Mouse (Mus musculus) B cell, adult 2 months (primary cell): ENCODE data around the gene Nxf3.
"Not testable (repeated sequence)": the region's sequence is repeated elsewhere in the genome, so short reads cannot be mapped to it uniquely, and the experiment has no call there.

Source experiments
- DNase-seq, 2 experiments: peaks; one replicate each; pipeline ENCODE4 v3.0.0; 2022

The Nxf3 gene

DNA sequence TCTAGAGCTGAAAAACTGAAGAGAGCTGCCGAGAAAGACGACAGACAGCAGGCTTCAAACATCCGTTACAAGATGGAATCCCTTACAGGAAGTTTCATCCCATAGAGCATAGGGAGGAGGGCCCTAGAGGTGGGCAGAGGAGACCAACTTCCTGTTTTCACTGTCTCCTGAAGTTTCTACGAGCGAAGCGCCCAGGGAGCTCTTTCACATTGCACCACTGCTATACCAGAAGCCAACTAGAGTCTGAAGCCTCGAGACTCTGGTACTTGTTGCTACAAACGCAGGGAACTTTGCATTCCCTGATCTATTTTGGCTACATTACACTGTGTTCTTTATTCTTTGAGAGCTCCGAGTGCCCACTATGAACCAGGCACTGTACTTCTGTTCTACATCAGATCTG, at the start of gene Nxf3:
Nxf3 (minus strand) TSS at position 101 of the 400 bp plus-strand sequence.
- no peak for DNase-seq

DNA sequence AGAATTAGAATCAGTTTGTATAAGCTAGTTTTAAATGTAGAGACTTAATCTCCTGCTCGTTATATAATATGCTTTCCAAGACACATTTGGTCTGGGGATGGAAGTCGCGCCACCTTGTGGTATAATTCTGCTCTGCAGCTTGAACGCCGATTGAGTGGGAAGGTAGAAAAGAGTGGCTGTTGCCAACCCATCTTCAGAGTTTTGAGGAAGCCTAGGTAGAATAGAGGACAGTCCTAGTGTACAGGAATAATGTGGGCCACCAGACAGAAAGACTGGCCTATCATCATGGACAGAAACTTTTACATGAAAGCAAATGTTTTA, 42.6 kb upstream of the Nxf3 start:
- DNase-seq: peak; percentile 40 to 42

DNA sequence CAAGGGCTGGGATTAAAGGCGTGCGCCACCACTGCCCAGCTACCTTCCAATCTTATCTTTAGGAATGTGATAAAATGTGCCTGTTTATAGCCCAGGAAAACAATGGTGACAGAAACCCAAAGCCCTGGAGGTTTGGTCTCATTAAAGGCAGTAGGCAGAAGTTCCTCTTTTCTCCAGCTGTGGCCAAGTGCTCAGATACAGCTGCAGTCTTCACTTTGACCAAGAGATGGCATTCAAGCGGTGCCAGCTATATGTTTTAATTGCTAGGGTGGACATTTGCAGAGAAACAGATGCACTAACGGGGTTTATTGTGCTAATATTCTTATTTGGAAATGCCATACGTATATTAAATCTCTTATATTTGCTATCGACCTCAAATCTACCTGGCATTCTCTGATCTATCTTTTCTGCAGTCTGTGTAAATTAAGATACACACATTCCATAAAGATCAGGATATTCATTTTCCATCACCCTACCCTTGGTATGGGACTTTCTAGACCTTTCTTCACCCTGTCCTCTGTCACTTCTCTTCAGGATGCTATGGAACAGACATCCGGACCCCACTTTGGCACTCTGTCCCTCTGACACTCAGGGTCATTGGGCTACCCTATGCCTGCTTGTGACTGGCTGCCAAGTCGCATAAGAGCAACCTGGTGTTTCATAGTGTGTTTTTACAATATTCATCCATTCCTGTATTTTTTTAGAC, 42.1 kb upstream of the Nxf3 start:
- DNase-seq: peak; percentile 6 to 22

DNA sequence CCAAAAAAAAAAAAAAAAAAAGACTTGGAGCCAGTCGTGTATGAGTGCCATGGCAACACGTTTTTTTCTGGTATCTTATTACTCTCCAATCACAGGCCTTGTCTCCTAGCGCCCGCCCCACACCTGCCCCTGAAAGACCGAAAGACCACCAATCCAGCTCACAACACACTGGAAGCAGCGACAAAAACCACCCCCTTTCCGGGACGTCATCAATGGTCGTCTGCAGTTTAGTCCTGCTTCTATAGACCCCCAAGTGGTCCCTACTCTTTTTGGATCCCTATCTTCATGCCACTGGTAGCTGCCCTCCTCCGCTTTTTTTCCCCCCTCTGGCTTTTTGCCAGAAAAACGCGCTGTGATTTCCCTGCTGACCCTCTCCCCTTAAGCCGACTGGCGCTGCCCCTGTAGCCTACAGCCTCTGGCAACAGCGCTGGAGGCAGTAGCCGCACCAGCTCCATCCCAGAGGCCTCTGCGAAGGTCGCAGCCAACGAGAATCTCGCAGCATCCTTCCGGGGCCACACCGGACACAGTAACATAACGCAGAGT, 30.4 kb upstream of the Nxf3 start:
- no peak for DNase-seq

DNA sequence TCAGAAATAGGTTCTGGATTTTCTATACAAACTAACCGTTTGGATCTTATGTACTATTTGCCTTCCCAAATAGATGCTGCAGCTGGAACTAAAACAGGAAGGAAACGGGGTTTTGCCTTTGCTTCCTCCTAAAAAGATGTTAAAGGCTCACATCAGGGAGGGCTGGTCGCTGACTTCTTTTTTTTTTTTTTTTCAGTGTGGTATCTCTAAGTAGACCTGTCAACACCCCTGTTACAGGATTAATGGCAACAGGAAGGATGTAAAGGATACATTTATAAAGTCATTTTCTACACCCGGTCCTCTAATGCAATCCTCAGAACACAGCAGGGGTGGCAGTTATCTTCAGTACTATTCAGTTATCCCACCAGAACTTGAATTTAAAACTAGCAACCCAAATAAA, 30.0 kb upstream of the Nxf3 start:
- DNase-seq: no peak

DNA sequence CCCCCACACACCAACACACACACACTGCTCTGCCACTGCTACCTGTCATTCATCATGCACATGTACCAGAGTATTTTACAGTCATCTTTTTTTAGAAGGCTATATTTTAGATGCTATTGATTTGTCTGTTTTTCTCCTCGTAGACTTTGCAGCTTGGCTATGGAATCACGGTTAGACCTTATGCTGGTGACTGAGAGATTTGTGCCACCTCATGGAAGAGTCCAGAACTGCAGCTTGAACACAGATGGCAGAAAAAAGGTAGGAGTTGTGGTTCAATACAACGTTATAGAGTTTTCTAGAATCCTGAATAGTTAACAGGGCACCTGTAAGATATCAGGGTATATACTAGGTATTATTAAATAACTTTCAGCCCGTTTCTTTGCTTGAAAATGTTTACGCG, 22.9 kb upstream of the Nxf3 start:
- no peak for DNase-seq

DNA sequence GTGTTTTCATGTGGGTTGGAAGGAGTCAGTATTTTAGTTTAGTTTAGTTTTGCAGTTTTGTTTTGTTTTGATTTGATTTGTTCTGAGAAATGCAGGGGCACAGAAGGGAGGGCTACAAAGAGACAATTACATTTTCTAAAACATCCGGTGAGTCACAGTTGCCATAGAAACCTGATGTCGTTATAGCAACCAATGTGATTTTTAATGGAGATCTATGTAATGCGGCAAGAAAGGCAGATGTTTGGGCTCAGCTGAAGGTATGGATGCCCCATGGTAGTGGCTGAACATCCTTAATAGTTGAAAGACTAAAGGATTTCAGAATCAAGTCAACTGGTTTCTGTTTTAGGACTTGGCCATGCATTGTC, 19.7 kb upstream of the Nxf3 start:
- DNase-seq: no peak

DNA sequence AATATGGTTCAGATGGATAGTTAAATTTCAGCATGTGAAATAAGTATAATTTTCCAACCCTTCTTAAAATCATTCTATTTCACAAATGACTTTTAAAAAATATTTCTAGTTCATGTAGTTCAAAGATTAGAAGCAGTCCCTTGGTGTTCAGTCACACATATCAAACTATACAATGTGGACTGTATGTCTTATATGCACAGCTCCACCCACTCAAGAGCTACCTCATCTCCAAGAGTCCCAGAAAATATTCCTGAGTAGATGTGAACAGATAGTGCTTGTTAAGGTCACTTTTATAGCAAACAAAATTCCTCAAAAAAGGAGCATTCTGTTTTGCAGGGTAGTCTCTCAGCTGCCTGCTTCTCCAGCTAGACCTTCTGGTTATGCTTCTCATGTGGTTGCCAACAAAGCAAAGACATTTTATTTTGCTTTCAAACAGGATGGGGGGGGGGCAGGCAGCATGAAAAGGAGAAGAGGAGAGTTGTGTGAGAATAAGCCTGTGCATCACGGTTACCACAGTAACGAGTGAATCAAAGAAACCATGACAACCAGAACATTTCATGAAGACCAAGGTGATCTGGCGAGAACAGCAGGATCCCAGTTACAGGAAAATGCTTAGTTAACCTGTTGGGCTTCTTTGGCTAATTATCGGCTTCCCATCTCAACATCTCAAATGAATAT, 19.1 kb upstream of the Nxf3 start:
- no peak for DNase-seq

DNA sequence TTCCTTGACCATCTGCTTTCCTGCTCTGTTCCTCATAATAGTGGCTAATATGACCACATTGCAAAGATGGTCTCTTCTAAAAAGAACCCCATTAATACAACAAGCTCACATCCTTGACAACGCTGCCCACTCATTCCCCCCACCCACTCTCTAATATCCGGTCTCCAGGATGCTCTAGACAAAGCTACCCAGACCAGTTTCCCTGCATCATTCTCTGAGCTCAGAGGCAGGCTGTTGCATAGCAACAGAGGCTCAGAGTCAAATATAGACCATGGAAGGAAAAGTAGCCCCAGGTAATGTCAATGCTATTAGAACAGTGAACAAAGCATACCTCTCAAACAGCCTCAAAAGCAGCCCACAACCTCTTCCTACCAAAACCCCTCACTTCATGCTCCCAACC, 9.4 kb upstream of the Nxf3 start:
- DNase-seq: no peak

DNA sequence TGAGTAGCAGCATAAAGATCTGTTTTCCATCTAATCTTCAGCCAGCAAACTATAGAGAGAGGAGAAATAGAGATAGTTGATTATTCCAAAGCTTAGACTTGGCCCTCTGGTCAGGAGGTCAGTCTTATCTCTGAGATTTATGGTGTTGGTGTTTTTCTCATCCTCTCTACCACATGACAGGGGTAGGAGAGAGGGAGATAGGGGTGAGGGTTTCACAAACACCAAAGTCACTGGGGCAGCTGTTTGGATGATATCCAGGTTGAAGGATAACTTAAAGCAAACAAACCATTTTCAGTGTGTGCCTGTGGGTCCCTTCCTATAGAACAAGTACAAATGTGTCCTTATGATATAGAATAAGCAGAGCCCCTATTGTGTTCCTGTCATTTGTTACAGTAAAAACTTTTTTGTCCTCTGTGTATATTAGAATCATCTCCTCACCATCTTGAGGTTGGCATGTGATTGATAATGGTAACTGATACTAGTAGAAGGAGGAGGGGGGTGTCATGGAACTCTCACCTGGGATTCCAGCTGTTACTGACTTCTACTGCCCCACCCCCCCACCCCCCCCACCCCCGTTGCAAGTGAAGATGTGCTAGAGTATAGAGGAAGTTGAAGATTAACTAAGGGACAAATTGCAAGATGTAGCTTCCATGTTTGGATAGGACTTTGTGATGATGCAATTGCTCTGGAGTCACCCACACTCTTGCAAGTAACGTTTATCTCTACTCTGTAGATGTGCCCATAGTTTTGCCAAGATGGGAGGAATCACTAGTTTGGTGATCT, 7.6 kb upstream of the Nxf3 start:
- no peak for DNase-seq

DNA sequence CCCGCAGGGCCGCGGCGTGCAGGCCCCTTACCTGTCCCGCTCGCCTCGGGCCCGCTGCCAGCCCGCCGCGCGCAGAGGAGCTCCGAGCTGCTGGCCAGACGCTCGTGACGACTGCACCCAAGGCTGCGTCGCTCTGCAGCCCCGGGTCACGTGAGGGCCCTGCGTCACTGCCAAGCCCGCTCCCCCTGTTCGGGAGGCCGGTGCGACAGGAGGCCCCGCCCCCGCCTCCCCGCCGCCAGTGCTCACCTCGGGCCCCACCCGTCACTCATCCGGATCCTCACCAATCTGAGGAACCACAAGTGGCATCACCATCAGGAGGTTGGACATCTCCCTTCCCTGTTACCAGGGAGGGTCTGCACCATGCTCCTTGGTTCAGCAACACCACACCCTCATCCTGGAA, 17.0 kb downstream of the Nxf3 start, which contains the start of gene Bex2:
Bex2 (minus strand) TSS at position 217 of the 400 bp plus-strand sequence.
- DNase-seq: not testable (repeated sequence)

DNA sequence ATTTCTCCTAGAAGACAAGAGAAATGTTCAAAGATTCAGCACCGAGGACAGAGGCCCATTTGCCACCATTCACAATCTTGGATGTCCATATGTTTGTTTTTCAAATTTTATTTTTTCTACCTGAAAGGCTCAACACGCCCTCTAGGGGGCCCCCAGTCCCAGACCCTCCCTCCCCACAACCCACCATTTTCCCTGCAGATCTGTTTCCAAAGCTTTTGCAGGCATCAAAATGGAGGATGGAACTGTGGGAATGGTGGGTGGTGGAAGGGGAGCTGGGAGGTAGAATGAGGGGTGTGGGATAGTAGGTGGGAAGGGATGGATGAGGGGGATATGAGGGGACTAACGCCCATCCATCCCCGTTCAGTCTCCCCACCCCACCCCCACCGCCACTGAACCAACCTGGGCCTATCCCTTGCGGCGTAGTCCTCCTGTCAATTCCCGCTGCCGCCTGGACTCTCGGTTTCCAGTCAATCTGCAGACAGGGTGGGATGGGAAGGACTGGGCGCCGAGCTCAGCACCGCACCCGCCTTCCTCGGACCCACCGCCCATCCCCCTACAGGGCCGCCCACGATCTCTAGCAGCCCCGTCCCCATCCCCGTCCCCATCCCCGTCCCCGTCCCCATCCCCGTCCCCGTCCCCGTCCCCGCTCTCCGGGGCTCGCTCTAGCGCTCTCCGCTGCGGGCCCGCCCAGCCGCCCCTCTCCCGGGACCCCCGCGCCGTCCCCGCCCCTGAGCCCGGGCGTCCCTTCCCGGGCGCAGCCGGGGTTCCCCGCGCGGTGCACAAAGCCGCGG, 17.7 kb downstream of the Nxf3 start:
- DNase-seq: not testable (repeated sequence)

DNA sequence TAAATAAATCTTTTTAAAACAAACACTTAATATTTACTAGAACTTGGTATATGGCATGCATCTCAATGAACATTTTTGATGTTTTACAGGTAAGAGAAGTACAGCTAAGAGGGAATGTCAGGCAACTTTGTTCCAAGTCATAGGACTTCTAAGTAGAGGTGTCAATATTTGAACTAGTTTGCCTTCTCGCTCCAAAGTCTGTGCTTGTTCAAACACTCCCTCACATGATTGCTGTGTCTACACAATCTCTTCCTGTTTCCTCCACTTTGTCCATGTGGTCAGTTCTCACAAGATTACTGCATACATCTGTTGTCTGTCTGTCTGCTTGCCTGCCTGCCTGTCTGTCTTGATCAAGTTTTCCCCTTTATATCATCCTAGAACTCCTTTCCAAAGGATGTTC, 24.4 kb downstream of the Nxf3 start:
- no peak for DNase-seq

DNA sequence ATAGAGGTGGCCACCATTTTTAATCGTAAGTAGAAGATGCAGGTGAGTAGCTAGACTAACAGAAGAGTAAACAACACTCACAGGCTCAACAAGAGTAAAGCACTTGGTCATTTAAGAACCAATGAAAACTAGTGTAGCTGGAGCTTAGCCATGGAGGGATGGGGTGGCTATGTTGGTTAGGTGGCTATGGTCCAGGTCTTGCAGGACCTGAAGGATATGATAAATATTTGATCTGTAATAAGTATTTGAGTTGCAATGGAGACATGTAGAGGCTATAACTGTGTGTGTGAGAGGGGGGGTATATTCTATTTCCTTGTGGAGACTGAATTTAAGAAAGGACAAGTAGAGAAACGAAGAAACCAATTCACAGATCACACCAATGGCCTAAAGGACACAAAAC, 33.8 kb downstream of the Nxf3 start:
- no peak for DNase-seq

DNA sequence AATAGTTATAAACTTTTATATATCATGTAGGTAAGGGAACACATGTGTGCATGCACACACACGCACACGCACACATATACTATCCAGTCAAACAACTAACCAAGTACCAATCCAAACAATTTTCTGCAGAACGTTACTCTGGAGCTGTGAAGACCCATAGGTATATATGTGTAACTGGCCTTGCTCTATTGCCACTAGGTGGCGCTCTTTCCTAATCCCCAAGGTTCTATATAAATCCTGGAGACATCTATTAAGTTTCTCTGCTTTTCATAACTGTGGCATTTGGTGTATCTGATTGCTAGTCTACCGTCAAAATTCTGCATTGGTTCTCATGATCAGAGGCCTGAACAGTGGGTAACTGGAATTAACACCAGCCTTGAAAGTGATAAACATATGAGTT, 37.5 kb downstream of the Nxf3 start:
- peak; percentile 38 to 44 for DNase-seq

DNA sequence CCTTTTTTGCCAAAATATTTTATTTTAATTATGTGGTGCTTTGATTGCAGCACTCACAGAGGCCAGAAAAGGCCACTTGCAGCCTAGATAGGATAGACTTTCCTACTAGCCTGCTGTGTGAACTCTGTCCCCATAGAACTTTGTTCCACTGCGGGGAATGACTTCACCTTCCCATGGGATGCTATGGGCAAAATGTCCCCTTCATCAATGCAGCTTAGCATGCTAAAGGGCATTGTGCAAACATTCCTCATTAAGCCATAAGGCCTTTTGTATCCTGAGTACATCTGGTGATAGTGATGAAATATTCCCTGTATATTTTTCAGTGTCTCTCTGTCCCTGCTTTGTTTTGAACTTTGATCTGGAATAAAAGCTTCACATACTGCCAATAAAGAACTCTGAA, 41.3 kb downstream of the Nxf3 start:
- no peak for DNase-seq

DNA sequence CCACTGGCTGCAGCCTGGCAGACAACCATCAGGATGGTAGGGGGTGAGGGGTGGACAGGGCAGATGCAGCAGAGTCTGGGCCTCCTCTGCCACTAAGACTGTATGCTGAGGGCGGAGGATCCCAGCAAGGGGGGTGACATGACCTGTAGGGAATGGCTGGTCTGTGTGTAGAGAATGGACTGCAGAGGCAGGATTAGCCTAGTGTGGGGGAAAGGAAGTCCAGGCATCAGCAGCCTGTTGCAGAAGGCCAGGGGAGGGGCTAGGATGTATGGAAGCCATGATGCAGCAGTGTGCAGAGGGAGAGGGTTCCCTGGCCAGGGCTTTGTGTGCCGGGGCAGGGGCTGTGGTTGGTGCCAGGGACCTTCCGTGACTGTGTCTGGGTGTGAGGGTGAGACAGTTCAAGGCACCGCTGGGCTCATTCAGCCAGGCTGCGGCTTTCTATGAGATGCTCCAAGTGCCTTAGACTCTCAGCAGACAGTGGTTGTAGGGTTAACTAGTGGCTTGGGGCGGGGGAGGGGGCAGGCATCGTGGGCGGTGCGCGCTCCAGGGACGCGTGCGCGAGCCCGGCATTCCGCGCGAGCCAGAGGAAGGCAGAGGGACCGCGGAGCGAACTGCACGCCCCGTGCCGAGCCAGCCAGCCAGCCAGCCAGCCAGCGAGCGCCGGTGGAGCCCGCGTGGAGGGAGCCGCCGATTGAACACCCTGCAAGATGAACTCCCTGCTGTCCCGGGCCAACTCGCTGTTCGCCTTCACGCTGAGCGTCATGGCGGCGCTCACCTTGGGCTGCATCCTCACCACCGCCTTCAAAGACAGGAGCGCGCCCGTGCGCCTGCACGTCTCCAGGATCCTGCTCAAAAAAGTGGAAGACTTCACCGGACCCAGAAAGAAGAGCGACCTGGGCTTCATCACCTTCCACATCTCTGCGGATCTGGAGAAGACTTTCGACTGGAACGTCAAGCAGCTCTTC, 52.0 kb downstream of the Nxf3 start, which contains the start of gene Arxes1:
Arxes1 (plus strand) TSS at position 569 of the 965 bp plus-strand sequence.
- DNase-seq: not testable (repeated sequence)

DNA sequence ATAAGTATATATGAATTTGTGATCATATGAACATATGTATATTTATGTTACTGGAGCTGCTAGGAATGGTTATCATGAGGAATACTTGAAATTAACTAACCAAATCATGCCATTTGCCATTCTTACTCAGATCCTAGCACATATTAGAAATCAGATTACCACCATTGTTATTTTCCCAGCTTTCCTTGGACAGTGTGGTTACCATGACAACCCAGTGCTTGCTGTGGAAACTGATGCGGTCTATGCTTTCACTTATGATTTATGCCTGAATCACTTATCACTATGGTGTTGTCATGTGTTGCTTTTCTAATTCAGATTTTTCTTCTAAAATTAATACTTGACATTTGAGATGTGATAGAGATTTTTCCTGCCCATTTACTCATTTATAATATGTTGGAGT, 54.7 kb downstream of the Nxf3 start:
- no peak for DNase-seq
